Mouse (Mus musculus) retina, postnatal 7 days (tissue): Measurements from ENCODE around the gene Gys1.
"Not testable (repeated sequence)": the region's sequence is repeated elsewhere in the genome, so short reads cannot be mapped to it uniquely, and the experiment has no call there.

Experiments
- DNase-seq: peaks from one replicate; pipeline ENCODE4 v3.0.0-alpha.2; 2012; ENCODE audit warnings: low read depth, low spot score

Gene Gys1

DNA sequence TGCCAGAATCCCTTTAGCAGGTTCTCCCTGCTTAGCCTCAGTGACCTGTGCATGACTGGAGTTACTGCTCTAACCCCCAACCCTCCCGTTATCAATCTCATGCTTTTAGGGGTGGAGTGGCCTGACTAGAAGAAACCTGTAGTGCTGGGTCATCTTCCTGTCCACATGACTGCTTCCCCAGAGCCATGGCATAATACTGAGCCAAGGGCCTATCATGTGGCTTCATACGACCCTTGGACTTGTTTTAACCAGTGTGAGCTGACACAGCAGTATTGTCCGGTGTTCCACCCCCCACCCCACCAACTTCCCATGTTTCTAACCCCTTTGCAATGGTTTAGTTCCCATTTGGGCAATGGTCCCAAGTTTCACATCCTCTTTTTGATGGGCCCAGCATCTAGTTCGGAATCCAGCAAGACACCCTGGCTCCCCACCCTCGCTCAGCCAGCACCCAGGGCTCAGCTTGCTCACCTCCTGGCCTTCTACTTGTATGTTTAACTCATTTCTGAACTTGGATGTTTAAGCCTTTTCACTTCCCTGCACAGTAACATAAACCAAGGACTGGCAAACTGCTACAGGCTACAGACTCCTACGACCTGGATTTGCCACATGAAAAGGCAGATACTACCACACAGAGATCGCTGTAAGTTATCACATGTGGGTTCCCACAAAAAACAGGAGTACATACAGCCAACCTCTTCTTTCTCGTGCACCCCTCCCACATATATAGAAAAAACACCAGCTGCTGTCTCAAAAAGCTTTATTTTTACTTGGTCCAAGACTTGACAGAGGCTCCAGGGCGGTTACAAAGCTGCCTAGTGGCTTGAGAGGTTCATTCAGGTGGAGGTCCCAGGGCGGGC is 22.8 kb downstream of the Gys1 start:
- no peak for DNase-seq

DNA sequence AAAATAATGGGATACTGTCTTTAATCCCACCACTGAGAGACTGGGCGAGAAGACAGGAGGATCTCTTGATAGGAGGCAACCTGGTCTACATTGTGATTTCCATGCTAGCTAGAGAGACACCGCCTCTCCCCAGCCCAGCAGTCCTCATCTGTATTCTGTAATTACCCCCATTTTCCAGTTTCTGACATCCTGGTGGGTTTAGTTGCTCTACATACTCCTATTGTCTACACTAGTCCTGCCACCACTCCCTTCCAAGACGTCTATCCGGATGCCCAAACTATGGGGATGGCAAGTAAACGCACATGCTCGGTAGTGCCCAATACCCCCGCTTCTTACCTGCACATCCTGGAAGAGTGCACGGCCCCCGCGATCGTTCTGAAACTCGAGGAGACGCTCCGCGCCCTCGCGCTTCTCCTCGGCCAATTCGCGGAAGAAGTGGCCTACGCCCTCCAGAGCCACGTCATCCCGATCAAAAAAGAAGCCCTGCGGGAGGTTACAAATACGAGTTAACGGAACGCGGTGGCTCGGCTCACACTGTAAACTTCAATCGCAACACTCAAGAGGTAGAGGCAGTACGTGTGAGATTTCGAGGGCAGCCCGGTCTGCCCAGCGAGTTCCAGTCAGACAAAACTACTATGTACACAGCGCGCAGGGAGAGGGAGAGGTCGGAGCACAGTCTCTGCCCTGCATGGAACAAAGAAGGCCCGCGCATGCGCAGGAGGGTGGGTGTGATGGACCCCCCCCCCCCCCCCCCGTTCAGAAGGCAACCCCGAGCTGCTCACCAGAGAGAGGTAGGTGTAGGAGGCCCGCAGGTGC is 24.3 kb downstream of the Gys1 start:
- peak; percentile 72 for DNase-seq

DNA sequence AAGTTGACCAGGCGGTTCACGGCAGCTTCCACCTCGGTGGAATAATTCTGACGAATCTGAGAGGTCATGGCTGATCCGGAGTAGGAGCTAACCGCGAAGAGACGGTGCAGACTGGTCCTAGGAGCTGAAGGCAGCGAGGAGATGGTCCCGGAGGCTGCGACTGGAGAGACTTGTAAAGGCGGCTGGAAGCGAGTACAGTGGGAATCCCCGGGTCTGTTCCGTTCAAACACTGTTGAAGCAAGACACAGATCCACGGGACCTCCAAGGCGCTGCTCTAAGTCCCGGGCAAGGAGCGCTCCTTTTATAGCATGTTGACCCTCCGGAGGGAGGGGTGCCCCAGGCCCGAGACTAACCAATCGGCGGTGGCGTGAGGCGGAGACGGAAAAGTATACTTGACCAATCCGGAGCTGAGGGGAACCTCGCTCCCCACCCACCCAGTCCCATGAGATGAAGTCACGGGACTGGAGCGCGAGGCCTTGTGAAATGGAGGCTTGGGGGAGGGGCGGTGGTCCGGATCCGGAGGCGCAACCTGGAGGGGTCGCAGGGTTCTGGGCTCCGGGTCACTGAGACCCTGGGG is 25.0 kb downstream of the Gys1 start, which contains the start of gene Ftl1:
Ftl1 (minus strand) TSS at position 321 of the 577 bp plus-strand sequence.
- DNase-seq: peak; percentile 95

DNA sequence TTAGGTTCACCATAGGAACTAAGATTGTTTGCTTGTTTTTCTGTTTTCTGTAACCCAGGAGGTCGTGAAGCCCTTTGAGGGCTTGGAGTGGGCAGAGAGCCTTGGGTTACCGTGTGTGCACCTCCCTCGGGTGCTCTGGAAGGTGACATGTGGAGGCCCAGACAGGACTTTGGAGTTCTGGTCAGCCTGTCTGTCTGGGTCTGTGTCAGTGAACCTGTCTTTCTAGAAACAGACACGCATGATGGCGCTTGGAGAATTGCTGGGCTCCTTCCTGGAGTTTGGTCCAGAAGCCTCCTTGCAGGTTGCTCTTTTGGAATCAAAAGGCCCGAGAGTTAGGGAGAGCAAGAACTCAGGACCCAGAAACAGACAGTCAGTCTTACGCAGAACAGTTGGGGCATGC is 25.7 kb downstream of the Gys1 start:
- no peak for DNase-seq

GRCm38 (mm10) chr7:45460860-45461314 is 26.2 kb downstream of the Gys1 start:
- DNase-seq: no peak

- no peak for DNase-seq
Measured at GRCm38 (mm10) chr7:45461326-45461725, 26.7 kb downstream of the Gys1 start.

DNA sequence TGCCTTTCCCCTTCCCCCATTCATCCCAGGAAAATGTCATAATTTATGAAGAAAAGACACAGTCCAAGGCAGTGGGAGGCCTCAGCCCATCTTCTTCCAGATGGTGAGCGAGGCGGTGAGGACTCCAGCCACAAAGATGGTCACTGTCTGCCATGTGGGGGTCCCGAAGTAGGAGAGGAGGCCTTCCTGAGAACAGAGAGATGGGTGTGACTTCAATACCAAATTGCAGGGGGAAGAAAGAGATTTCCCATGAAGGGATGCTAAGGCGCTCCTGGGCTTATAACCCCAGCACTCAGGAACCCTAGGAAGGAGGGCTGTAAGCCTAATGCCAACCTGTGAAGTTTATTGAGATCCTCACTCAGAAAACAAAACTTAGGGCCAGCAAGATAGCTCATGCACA is 27.1 kb downstream of the Gys1 start:
- no peak for DNase-seq

- no peak for DNase-seq
Measured at GRCm38 (mm10) chr7:45462325-45462724, 27.7 kb downstream of the Gys1 start.

DNA sequence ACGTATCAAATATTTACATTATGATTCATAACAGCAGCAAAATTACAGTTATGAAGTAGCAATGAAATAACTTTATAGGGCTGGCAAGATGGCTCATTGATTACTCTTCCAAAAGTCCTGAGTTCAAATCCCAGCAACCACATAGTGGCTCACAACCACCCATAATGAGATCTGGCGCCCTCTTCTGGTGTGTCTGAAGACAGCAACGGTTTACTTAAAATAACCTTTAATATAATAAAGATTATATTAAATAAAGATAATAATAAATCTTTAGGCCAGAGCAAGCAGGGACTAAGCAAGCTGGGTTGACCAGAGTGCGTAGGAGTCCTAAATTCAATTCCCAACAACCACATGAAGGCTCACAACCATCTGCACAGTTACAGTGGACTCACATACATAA is 28.2 kb downstream of the Gys1 start:
- not testable (repeated sequence) for DNase-seq

GRCm38 (mm10) chr7:45463987-45464778 is 29.5 kb downstream of the Gys1 start:
- no peak for DNase-seq

DNA sequence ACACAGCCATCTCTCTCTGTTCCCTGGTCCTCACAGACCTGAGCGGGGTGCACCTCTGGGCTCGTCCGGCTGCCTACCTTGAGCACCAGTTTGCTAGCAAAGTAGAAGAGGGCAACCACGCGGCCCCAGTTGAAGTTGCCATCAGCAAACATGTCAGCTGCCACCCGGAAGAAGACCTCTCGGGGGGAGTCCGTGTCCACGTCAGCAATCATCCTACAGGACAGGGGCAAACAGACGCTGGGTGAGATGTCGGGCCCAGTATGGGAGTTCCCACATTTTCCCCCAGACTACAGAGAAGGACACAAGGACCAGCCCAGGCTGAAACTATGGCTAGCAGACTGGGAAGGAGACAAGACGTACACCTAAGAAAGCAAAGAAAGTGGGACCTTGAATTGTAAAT is 30.5 kb downstream of the Gys1 start:
- no peak for DNase-seq

DNA sequence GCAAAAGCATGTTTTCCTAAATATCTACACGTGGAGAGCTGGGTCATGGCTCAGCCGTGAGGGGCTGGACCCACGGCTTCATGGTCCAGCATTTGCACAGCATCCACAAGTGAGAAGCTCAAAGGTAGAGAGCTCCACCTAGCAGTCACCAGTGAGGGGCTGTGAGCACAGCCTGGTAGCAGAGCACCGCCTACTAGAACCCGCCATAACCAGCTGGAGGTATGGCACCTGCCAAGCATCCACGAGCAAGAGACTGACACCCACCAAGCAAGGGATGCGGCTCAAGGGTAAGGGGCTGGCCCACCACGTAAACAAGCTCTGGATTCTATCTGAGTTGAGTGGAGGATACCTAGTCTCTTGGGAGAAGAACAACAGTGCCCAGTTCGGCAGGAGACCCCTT is 30.9 kb downstream of the Gys1 start:
- no peak for DNase-seq

- DNase-seq: peak; percentile 96
Measured at GRCm38 (mm10) chr7:45466283-45467089, 31.8 kb downstream of the Gys1 start, which contains the start of gene Bax. Gene Bax (minus strand): TSS chr7:45466898.

GRCm38 (mm10) chr7:45467090-45467670 is 32.5 kb downstream of the Gys1 start:
- DNase-seq: no peak

GRCm38 (mm10) chr7:45470869-45471268 is 36.2 kb downstream of the Gys1 start:
- no peak for DNase-seq

DNA sequence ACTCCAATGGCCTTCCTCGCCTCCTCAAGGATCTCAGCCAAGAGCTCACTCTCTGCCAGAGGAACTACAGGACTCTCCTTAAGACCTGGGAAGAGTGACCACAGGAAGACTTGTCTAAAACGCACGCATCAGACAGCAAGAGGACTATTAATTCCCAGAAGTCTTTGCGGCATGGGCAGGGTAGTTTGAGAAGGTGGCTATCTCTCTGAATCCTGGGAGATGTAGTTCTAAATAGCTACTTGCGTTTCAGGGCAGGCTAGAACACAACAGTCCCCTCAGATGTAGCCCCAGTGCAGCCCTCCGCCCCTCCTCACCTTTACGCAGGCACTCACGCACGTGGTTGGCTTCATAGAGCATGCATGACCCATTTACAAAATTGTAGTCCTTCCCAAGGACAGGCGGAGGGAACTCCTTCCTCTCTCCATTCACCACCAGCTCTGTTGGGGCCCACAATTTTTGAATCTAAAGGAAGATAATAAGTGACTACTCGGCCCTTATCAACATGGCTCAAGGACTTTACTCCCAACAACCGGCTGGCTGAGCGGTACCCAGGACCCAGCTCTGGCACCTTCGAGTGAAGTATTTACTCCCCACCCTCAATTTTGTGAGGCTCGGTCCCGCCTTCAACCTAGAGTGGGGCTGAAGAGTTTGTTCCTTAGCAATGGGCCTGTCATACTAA is 40.8 kb downstream of the Gys1 start:
- DNase-seq: no peak

DNA sequence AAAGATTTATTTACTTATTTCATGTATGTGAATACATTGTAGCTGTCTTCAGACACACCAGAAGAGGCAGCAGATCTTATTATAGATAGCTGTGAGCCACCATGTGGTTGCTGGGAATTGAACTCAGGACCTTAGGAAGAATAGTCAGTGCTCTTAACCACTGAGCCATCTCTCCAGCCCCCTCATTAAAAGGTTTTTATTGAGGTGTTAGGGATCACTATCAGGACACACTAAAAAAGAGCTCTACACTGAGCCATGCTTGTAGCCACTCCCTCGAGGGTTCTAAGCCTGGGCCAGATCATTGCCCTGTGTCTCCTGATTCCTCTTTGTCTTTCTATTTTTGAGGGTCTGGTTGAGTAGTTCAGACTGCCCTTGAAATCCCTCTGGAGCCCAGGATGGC is 41.8 kb downstream of the Gys1 start:
- DNase-seq: no peak

- DNase-seq: no peak
Measured at GRCm38 (mm10) chr7:45477003-45477402, 42.4 kb downstream of the Gys1 start.

DNA sequence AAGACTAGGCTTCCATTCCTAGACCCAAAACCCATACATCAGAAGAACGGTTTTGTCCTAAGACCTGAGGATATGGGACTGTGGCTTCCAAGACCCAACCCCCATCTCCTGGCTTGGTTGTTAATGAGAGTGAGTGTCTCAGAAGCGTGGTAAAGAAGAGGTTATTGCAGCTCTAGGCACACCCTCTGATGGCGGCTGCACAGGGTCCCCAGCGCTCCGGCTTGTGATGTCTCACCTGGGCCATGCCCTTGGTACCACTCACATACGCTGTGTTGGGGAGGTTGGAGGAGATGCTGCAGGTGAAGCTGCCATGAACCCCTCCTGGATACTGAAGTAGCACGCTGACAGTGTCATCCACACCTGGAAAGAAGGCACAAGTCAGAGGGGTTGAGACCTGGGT is 44.1 kb downstream of the Gys1 start:
- no peak for DNase-seq

GRCm38 (mm10) chr7:45480310-45480709 is 45.7 kb downstream of the Gys1 start:
- DNase-seq: not testable (repeated sequence)
